Mouse (Mus musculus): ENCODE measurements around the gene Stk40.
"Not testable (repeated sequence)": the region's sequence is repeated elsewhere in the genome, so short reads cannot be mapped to it uniquely, and the experiment has no call there.

Stk40 gene

DNA sequence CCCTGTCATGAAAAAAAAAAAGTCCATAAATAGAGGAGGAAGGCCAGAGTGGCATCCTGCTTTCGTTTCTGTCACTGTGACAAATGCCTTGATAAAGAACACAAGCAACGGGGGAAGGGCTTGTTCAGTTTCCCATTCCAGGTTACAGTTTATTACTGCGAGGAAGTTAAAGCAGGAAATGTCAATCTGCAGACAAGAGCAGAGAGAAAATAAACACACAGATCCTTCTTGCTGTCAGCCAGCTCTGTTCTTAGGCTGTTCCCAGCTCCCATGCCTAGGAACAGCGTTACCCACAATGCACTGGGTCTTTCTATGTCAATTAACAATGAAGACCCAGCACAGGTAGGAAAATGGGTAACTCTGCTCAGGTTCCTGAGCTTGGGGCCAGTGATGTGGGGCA lies 51.4 kb downstream of the Stk40 start:
- DNase-seq (ENCODE audit: low spot score) = peak; percentile 31

- no peak for DNase-seq (ENCODE audit: low spot score)
Measured at GRCm38 (mm10) chr4:126155869-126156268, 52.1 kb downstream of the Stk40 start.

DNA sequence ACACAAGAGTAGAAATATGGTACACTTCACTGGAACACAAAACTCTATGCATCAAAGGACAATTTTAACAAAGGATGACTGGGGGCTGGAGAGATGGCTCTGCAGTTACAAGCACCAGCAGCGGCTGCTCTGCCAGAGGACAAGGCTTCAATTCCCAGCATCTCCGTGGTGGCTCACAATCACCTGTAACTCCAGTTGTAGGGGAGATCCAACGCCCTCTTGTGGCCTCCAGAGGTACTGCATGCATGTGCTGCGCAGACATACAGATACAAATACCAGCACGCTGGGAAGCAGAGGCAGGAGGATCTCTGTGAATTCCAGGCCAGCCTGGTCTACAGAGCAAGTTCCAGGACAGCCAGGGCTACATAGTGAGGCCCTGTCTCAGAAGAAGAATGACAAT lies 52.9 kb downstream of the Stk40 start:
- DNase-seq (ENCODE audit: low spot score) = no peak

- no peak for DNase-seq (ENCODE audit: low spot score)
Measured at GRCm38 (mm10) chr4:126157562-126157961, 53.8 kb downstream of the Stk40 start.

DNA sequence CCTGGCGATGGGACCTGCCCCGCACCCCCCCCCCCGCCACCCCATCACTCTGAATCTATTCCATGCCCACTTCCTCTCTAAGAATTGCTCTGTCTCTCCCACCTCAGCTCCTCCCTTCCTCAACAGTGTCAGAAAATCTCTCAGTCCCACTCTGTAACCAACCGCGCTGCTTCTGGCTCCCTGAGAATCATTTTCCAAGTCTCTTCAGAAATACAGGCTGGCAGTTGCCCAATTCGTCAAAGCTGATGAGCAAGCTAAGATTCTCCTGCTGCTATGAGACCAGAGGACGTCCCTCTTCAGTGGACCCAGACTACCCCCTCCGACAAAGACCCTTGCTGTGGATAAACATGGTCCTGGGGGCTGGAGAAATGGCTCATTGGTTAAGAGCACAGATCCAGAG lies 55.7 kb downstream of the Stk40 start:
- no peak for DNase-seq (ENCODE audit: low spot score)

- no peak for DNase-seq (ENCODE audit: low spot score)
Measured at GRCm38 (mm10) chr4:126160981-126161380, 57.2 kb downstream of the Stk40 start.

DNA sequence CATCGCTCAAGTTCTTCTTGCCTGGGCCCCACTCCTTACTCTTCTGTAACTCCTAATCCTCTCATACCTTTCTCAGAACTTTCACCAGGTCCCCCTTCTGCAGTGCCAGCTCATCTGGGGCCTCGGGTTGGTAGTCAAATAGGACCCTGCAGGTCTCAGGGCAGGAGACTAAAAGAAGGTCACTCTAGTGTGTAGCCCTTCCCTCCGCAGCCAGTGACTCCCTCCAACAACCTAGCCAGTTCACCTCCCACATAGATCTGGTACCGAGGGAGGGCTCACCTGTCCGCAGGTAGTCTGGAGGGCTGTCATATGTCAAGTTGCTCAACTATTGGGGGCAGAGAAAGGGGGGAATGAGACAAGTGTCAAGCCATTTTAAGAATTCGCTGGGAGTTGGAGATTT lies 57.7 kb downstream of the Stk40 start:
- no peak for DNase-seq (ENCODE audit: low spot score)

- DNase-seq (ENCODE audit: low spot score) = no peak
Measured at GRCm38 (mm10) chr4:126161986-126162385, 58.2 kb downstream of the Stk40 start.

- DNase-seq (ENCODE audit: low spot score) = no peak
Measured at GRCm38 (mm10) chr4:126162544-126163066, 58.8 kb downstream of the Stk40 start.

- no peak for DNase-seq (ENCODE audit: low spot score)
Measured at GRCm38 (mm10) chr4:126163067-126163659, 59.4 kb downstream of the Stk40 start, which contains the start of gene Sh3d21. Gene Sh3d21 (minus strand): TSS chr4:126163491.

DNA sequence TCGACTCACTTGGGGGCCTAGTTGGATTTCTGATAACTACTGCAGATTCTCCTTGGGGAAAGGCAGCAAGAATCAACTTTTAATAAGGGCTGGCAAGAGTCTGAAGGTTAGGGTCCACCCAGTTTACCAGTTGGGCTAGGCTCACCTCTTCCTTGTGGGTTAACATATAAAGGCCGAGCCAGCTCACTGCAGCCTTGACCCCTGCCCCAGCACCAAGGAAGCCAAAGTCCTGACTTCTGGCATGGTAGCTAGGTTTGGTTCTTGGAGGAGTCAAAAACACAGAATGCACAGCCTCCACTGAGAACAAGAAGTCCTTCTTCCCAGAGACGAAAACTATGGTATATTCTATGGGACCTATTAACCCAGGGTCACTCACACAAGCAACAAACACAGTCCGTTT lies 59.9 kb downstream of the Stk40 start:
- peak; percentile 69 for DNase-seq (ENCODE audit: low spot score)

DNA sequence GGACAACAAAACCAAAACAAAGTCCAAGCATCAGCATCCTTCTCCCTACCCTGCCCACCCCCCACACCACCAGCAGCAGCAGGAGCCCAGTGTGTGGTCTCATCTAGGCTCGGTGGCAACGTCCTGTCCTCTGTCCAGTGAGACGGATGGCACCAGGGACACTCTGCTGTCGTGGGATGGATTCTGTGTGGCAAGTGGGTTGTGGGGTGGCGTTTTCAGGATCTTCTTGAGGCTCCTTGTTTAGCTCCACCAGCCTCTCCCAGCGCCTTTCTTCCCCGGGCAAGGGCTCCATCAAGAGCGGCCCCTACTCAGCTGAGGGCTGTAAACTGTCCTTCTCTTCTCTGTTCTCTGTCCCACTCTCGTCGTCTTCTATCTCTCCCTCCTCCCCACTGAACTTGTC lies 61.3 kb downstream of the Stk40 start:
- not testable (repeated sequence) for DNase-seq (ENCODE audit: low spot score)

GRCm38 (mm10) chr4:126166084-126166483 lies 62.3 kb downstream of the Stk40 start:
- DNase-seq (ENCODE audit: low spot score) = no peak

DNA sequence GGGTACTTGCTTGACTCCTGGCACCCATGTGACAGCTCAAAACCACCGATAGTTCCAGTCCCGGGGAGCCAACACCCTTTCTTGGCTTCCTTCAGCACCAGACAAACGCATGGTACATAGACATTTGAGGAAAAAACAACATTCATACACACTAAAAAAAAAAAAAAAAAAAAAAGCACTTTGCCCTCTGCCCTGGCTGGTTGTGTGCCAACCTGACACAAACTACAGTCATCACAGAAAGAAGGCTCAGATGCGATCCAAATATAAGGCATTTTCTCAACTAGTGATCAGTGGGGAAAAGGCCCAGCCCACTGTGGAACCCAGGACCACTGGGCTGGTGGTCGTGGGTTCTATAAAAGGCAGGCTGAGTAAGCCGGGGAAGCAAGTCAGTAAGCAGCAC lies 65.1 kb downstream of the Stk40 start:
- DNase-seq (ENCODE audit: low spot score) = peak; percentile 61

DNA sequence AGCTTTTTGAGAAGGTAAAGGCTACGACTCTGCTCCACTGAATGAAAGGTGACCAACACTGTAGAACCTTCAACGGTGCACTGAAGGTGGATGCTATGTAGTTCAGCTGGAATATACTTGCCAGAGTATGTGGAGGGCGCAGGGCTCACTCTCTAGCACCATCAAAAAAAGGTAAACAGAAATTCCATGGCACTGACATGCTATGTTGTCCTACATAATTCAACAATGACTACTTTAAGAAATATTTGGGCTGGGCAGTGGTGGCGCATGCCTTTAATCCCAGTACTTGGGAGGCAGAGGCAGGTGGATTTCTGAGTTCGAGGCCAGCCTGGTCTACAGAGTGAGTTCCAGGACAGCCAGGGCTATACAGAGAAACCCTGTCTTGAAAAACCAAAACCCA lies 67.0 kb downstream of the Stk40 start:
- DNase-seq (ENCODE audit: low spot score) = not testable (repeated sequence)

- DNase-seq (ENCODE audit: low spot score) = no peak
Measured at GRCm38 (mm10) chr4:126173800-126174199, 70.0 kb downstream of the Stk40 start.

DNA sequence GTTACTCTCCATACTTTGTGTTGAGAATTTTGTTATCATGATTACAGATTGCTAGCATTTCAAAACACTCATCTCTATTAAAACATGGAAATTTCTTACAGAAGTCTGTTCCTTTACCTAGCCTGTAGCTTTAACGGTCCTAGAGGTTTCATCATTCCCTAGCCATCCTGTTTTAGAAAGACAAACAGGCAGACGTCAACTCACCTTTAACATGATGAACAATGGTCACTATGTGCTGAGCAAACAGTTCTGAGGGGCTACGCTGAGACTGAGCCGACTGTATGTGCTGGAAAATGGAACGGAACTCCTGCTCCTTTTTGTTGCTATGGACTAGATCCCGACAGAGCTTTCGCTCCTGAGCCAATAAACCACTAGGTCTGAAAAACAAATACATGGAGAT lies 72.2 kb downstream of the Stk40 start:
- not testable (repeated sequence) for DNase-seq (ENCODE audit: low spot score)

DNA sequence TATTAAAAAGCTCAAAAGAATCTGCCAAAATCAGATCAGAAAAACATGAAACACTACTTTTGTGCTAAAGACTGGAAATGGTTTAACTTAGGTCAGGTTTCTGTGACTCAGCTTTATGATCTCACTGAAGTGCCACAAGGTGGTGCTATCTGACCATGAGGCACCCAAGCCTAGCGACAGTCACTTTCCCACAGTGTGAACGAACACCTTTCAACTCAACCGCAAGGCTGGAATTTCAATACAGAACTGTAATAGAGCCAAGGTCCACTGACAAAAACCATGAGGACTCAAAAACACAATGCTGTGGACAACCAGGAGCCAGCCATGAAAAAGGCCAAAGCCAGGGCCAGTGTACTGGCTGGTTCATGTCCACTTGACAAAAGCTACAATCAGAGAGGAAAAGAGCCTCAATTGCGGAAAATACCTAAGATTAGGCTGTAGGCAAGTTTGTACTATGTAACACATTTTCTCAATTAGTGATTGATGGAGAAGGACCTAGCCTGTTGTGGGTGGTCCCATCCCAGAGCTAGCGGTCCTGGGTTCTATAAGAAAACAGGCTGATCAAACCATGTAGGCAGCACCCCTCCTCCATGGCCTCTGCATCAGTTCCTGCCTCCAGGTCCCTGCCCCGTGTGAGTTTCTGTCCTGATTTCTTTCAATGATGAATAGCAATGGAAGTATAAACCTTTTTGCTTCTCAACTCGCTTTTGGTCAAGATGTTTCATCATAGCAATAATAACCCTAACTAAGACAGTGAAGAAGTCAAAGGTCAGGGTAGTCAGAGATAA lies 77.6 kb downstream of the Stk40 start:
- peak; percentile 75 for DNase-seq (ENCODE audit: low spot score)

DNA sequence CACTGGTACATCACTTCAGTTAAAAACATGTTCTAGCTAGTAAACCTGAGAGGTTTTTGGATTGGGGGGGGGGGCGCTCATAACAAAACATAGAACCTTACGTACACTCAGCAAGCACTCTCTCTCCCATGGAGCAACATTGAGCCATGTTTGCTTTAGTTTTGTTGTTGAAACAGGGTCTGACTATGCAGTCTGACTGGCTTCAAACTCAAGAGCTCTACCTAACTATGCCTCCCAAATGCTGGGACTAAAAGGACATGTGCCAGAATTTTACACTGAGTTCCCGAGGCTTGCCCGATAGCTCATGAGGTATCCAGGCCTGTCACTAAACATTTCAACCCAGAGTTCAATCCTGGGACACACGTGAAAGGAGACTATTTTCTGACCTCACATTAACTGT lies 79.3 kb downstream of the Stk40 start:
- no peak for DNase-seq (ENCODE audit: low spot score)

DNA sequence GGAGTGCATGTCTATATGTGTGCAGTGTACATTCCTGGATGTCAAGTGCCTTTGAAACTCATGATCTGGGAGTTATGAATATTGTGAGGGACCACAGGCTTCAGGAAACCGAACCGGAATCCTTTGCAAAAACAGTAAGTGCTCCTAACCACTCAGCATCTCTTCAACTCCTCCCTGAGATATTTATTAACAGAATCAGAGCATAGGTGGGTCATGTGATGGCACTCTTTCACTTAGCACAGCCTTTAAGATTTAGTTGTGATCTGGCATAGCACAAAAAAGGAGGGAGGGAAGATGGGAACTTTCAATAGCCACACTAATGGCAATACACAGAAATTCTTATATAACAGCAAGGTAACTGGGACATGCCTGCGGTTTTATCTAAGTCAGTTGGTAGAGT lies 83.3 kb downstream of the Stk40 start:
- DNase-seq (ENCODE audit: low spot score) = no peak
